Mouse (Mus musculus): ENCODE data around the gene Zdhhc19. TPM values are rescaled to one million over a fixed set of nuclear protein-coding genes. Genes with fewer than 3 reads are reported as not detected.

Zdhhc19 gene
- polyA plus RNA-seq, 1 experiment from 2014 or later: 0.26 TPM

DNA sequence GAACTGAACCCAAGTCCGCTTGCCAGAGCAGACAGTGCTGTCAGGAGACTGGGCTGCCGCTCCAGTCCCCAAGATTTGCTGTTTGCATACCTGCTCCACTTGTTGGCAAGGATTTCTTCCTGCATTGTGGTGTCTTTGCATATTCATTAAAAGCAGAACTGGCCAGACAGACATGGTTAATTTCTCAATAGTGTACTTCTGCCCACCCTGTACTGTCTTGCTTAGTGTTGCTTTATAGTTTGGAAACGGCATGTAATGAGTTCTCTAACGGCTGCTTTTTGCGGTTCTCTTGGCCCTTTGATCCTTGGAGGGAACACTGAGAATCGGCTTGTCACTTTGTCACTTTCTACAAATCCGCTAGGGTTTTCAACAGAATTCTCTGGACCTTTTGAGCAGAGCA, 5.4 kb downstream of the Zdhhc19 start:
- Histone ChIP-seq H3K9me3 (replicated peaks; ENCODE audit: control insufficient read depth, low read length, poor library complexity, severe bottlenecking) (no peaks in the 10 kb centered on the region), H3K27me3 (ENCODE audit: control insufficient read depth, insufficient read depth, low read depth, low read length) (no peaks in the 10 kb centered on the region), H3K27ac (ENCODE audit: low read length) (no peak overlapping the region), H3K4me2 (ENCODE audit: low read length) (no peak overlapping the region), H3K9ac (ENCODE audit: low read depth, low read length) (no peak overlapping the region), H3K36me3 (ENCODE audit: control insufficient read depth, insufficient read depth, low read length) (no peaks in the 10 kb centered on the region), H3K4me1 (ENCODE audit: control insufficient read depth, insufficient read depth, low read length) (peaks cover 4% of the 10 kb centered on the region), H3K4me3 (ENCODE audit: low read depth, low read length) (no peak overlapping the region)
- 73% methylated on average over 7 of the region's 7 CpGs for WGBS
- no peak for ATAC-seq

DNA sequence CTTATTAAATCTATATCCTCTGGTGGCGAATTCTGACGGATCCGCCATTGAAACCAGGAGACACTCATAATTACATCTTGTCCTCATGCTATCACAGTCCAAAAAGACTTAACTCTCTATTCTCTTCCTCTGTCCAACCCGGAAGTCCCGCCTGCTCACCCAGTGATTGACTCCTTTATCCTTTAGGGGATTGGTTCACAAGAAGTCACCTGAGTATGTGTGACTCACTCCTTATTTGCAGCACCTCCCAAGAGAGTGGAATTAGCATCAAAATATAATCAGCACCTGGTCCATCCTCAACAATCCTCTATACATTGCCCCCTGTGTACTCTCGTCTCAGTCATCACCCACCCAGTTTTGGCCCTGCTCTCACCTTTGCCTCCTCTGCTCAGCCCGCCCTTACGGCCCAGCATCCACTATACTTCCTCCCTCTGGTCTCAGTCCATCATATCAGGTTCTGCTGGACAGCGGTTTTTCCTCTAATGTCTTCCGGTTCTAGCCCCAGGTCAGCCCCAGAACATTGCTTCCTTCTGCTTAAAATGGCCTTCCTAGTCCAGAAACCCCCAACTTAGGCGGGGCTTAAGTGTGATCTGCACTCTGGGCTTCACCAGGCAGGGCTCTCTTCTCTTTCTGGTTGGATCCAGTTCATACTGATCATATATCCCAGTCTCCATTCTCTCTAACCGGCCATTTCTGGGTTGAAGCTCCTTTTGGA, 6.7 kb downstream of the Zdhhc19 start:
- no peak overlapping the region for H3K4me3 ChIP-seq (ENCODE audit: low read depth, low read length)
- no peaks in the 10 kb centered on the region for H3K36me3 ChIP-seq (ENCODE audit: control insufficient read depth, insufficient read depth, low read length)
- peaks cover 4% of the 10 kb centered on the region for H3K4me1 ChIP-seq (ENCODE audit: control insufficient read depth, insufficient read depth, low read length)
- no peaks in the 10 kb centered on the region for H3K27me3 ChIP-seq (ENCODE audit: control insufficient read depth, insufficient read depth, low read depth, low read length)
- WGBS: 89% methylated on average over 12 of the region's 12 CpGs
- no peak overlapping the region for H3K9ac ChIP-seq (ENCODE audit: low read depth, low read length)
- H3K27ac ChIP-seq (ENCODE audit: low read length): no peak overlapping the region
- no peak for ATAC-seq
- H3K4me2 ChIP-seq (ENCODE audit: low read length): no peak overlapping the region
- no peaks in the 10 kb centered on the region for H3K9me3 ChIP-seq (replicated peaks; ENCODE audit: control insufficient read depth, low read length, poor library complexity, severe bottlenecking)

DNA sequence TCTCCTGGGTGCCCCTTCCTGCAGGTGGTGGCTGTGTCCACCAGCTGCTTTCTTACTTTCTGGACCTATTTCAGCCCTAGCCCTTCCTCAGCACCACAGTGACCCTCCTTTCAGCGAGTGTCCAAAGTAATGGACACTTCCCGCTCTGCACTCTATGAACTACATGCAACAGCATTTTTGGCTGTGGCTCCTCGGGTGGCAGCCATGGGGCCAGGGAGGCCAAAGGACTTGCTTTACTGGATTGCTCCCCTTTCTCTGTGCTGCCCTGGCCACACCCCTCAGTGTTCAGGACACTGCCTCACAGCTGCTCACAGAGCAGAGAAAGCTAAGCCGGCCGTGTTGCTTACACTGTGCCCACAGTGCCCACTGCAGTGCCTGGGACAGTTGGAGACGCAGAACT, 7.6 kb downstream of the Zdhhc19 start:
- Histone ChIP-seq H3K27ac (ENCODE audit: low read length) (no peak overlapping the region), H3K4me3 (ENCODE audit: low read depth, low read length) (no peak overlapping the region), H3K9ac (ENCODE audit: low read depth, low read length) (no peak overlapping the region), H3K27me3 (ENCODE audit: control insufficient read depth, insufficient read depth, low read depth, low read length) (no peaks in the 10 kb centered on the region), H3K9me3 (replicated peaks; ENCODE audit: control insufficient read depth, low read length, poor library complexity, severe bottlenecking) (no peaks in the 10 kb centered on the region), H3K4me1 (ENCODE audit: control insufficient read depth, insufficient read depth, low read length) (peaks cover 4% of the 10 kb centered on the region), H3K4me2 (ENCODE audit: low read length) (no peak overlapping the region), H3K36me3 (ENCODE audit: control insufficient read depth, insufficient read depth, low read length) (no peaks in the 10 kb centered on the region)
- 73% methylated on average over 6 of the region's 6 CpGs for WGBS
- ATAC-seq: no peak

DNA sequence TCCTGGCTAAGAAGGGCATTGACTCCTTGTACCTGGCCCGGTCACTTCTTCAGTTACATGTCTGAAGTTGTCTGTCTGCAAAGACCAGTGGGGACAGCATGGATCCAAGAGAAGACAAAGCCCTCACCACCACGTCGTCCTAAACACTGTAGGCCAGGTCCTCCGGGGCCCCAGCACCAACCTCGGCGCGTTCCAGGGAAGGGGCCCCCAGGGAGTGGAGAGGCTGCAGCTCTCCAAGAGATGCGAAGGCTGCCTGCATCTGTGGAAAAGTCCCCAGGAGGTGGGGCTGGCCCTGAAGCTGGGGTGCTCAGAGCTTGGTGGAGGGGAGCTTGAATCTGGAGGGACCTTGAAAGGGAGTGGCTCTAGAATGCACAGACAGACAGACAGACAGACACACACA, 10.2 kb downstream of the Zdhhc19 start:
- no peak overlapping the region for H3K4me2 ChIP-seq (ENCODE audit: low read length)
- no peaks in the 10 kb centered on the region for H3K9me3 ChIP-seq (replicated peaks; ENCODE audit: control insufficient read depth, low read length, poor library complexity, severe bottlenecking)
- no peak overlapping the region for H3K9ac ChIP-seq (ENCODE audit: low read depth, low read length)
- H3K4me3 ChIP-seq (ENCODE audit: low read depth, low read length): no peak overlapping the region
- H3K4me1 ChIP-seq (ENCODE audit: control insufficient read depth, insufficient read depth, low read length): peaks cover 2% of the 10 kb centered on the region; the same call in 1 of the 2 replicates
- 80% methylated on average over 8 of the region's 8 CpGs for WGBS
- no peaks in the 10 kb centered on the region for H3K27me3 ChIP-seq (ENCODE audit: control insufficient read depth, insufficient read depth, low read depth, low read length)
- H3K27ac ChIP-seq (ENCODE audit: low read length): no peak overlapping the region
- ATAC-seq: no peak
- no peaks in the 10 kb centered on the region for H3K36me3 ChIP-seq (ENCODE audit: control insufficient read depth, insufficient read depth, low read length)

DNA sequence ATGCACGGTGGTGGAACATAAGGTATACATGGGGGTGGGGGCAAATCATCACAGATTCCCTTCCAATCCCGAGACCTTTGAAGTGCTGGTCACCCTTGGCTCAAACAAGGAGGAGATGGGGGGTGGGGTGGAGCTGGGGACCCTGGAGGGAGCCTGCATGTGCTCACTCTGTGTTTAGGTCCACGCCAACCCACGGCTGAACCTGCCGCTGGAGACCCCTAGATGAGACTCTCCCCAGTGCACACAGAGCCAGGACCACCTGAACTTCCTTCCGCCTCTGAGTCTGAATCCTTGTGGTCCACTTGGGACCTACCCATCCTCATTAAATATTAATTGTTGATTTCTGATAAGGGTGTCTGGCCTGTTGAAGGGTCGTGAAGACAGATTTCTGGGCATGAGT, 10.8 kb downstream of the Zdhhc19 start:
- Histone ChIP-seq H3K4me1 (ENCODE audit: control insufficient read depth, insufficient read depth, low read length) (peaks cover 2% of the 10 kb centered on the region; the same call in 1 of the 2 replicates), H3K27me3 (ENCODE audit: control insufficient read depth, insufficient read depth, low read depth, low read length) (no peaks in the 10 kb centered on the region)

DNA sequence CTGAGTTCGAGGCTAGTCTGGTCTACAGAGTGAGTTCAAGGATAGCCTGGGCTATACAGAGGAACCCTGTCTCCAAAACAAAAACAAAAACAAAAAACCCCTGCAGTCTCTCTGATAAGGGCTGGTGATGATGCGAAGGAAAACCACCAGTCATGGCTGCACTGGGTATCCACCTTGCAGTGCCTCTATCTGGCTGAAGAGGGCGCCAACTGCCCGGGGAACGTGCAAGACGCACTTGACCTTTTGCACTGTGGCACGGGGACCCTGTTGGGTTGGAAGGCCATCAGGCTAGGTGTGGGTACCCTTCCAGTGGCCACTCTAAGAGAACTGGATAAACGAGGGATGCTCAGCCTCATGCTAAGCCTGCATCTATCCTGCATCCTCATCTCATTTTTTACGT, 11.3 kb downstream of the Zdhhc19 start:
- H3K9ac ChIP-seq (ENCODE audit: low read depth, low read length): no peak overlapping the region
- ATAC-seq: no peak

More for the DNA sequence above, 10.8 kb downstream of the Zdhhc19 start:
- Histone ChIP-seq H3K27ac (ENCODE audit: low read length) (no peak overlapping the region), H3K4me2 (ENCODE audit: low read length) (no peak overlapping the region), H3K4me3 (ENCODE audit: low read depth, low read length) (no peak overlapping the region), H3K9me3 (replicated peaks; ENCODE audit: control insufficient read depth, low read length, poor library complexity, severe bottlenecking) (no peaks in the 10 kb centered on the region), H3K36me3 (ENCODE audit: control insufficient read depth, insufficient read depth, low read length) (no peaks in the 10 kb centered on the region), H3K9ac (ENCODE audit: low read depth, low read length) (no peak overlapping the region)
- ATAC-seq: no peak
- WGBS: 76% methylated on average over 7 of the region's 7 CpGs

DNA sequence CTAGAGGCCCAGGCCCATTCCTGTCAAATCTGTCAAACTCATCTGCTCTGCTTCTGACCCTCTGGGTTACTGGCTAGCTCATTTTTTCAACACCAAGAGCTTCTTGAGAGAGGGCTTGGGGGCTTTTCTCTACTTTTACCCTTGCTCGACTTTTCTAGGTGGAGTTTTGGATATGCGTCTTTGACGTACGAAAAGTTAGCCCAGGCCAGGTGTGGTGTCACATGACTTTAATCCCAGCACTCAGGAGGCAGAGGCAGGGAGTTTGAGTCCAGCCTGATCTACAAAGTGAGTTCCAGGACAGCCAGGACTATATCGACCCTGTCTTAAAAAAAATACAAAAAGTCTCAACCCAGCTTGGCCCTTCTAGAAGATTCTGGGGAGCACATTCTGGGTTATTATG, 12.0 kb downstream of the Zdhhc19 start:
- Histone ChIP-seq H3K9ac (ENCODE audit: low read depth, low read length) (no peak overlapping the region), H3K4me3 (ENCODE audit: low read depth, low read length) (no peak overlapping the region), H3K27me3 (ENCODE audit: control insufficient read depth, insufficient read depth, low read depth, low read length) (no peaks in the 10 kb centered on the region), H3K4me2 (ENCODE audit: low read length) (no peak overlapping the region), H3K27ac (ENCODE audit: low read length) (no peak overlapping the region), H3K36me3 (ENCODE audit: control insufficient read depth, insufficient read depth, low read length) (no peaks in the 10 kb centered on the region), H3K9me3 (replicated peaks; ENCODE audit: control insufficient read depth, low read length, poor library complexity, severe bottlenecking) (no peaks in the 10 kb centered on the region), H3K4me1 (ENCODE audit: control insufficient read depth, insufficient read depth, low read length) (peaks cover 2% of the 10 kb centered on the region; the same call in 1 of the 2 replicates)
- 92% methylated on average over 5 of the region's 5 CpGs for WGBS
- no peak for ATAC-seq

More for the DNA sequence above, 11.3 kb downstream of the Zdhhc19 start:
- no peaks in the 10 kb centered on the region for H3K9me3 ChIP-seq (replicated peaks; ENCODE audit: control insufficient read depth, low read length, poor library complexity, severe bottlenecking)
- peaks cover 2% of the 10 kb centered on the region; the same call in 1 of the 2 replicates for H3K4me1 ChIP-seq (ENCODE audit: control insufficient read depth, insufficient read depth, low read length)
- H3K4me2 ChIP-seq (ENCODE audit: low read length): no peak overlapping the region
- WGBS: 19% methylated on average over 9 of the region's 9 CpGs
- H3K27me3 ChIP-seq (ENCODE audit: control insufficient read depth, insufficient read depth, low read depth, low read length): no peaks in the 10 kb centered on the region
- no peak overlapping the region for H3K27ac ChIP-seq (ENCODE audit: low read length)
- H3K36me3 ChIP-seq (ENCODE audit: control insufficient read depth, insufficient read depth, low read length): no peaks in the 10 kb centered on the region
- no peak overlapping the region for H3K4me3 ChIP-seq (ENCODE audit: low read depth, low read length)

DNA sequence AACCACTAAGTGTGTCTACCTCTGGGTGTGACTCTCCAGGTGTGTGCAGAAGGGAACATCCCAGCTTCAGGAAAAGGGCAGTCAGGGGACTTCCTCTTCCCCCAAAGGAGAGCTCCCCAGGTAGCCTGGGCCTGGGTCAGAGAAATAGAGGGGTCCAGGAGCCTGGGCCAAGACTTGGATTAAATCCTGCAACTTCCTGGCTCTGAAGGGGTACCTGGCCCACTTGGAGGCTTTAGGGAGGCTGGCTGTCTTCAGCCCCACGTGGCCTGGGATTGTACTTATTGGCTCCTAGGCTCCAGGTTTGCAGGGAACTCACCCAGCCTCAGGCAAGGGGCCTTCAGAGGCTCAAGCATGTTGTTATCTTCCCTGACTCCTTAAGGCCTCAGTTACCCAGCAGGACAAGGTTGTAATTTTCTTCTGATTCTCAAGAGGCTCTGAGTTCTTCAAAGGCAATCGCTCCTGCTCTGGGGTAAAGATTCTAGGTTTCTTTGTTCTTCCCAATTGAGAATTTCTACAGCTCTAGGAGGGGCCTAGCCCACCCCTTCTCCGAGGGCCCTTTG, 12.5 kb downstream of the Zdhhc19 start:
- no peaks in the 10 kb centered on the region for H3K27me3 ChIP-seq (ENCODE audit: control insufficient read depth, insufficient read depth, low read depth, low read length)
- H3K36me3 ChIP-seq (ENCODE audit: control insufficient read depth, insufficient read depth, low read length): no peaks in the 10 kb centered on the region
- 0 out of 2 replicates have a peak, but pooled peaks have one; percentile 7 for ATAC-seq
- peak overlapping the region; percentile 17; the same call in 1 of the 2 replicates for H3K27ac ChIP-seq (ENCODE audit: low read length)
- no peak overlapping the region for H3K4me2 ChIP-seq (ENCODE audit: low read length)
- H3K4me1 ChIP-seq (ENCODE audit: control insufficient read depth, insufficient read depth, low read length): peaks cover 2% of the 10 kb centered on the region; the same call in 1 of the 2 replicates
- WGBS: 46% methylated on average over 3 of the region's 3 CpGs
- no peak overlapping the region for H3K9ac ChIP-seq (ENCODE audit: low read depth, low read length)
- no peaks in the 10 kb centered on the region for H3K9me3 ChIP-seq (replicated peaks; ENCODE audit: control insufficient read depth, low read length, poor library complexity, severe bottlenecking)
- no peak overlapping the region for H3K4me3 ChIP-seq (ENCODE audit: low read depth, low read length)
